Mouse (Mus musculus) small intestine, adult 2 months (tissue): ENCODE results near the gene Plppr3.

Experiments
- CTCF ChIP-seq: fragments of 200-500 bp; IDR thresholded peaks from 2 replicates; pipeline ENCODE4 v1.5.1; 2012; ENCODE audit warnings: low read depth, mild to moderate bottlenecking, control low read depth, inconsistent platforms, low read length, moderate library complexity, mixed read lengths; ENCODE audit not compliant: insufficient replicate concordance, insufficient read length; ENCODE audit errors: extremely low read depth
- POLR2A ChIP-seq: fragments of 200-500 bp; IDR thresholded peaks from 2 replicates; pipeline ENCODE4 v1.6.1; 2012; ENCODE audit warnings: low read depth, mild to moderate bottlenecking, control low read depth, inconsistent platforms, low read length, moderate library complexity

GRCm38 (mm10) chr10:79857452-79857811 is 17.0 kb downstream of the Plppr3 start:
- TF ChIP-seq CTCF (no peak), POLR2A (no peak)
